Mouse (Mus musculus): ENCODE data around the gene Panx3.

DNA sequence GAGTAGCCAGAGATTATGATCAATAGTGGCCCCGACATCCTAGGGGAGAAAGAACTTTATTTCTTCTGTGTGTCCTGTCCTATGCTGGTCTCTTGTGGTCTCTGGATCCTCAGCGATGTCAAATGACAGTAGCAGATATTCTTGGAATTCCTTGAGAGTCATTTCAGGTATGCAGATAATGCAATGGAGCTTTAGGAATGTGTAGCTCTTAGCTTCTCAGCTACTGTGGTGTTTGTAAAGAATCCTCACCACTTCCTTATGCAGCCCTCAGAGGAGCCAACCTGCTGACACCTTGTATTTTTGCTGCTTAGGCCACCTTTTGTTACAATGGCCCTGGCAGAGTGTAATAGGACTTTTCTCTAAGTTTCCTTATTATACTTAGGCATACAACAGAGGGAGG, 4.4 kb downstream of the Panx3 start:
- TF ChIP-seq POLR2A (IDR thresholded peaks at IDR 0.05; ENCODE audit: extremely low read depth, insufficient read depth, low read length) (no peak), CTCF (IDR thresholded peaks at IDR 0.05; ENCODE audit: extremely low read depth, insufficient read depth, low read length) (no peak)

All from cortical plate, adult 2 months (tissue).